Mouse (Mus musculus): ENCODE results near the gene Eif4e3. TPM values are rescaled to one million over a fixed set of nuclear protein-coding genes. Genes with fewer than 3 reads are reported as not detected.

Eif4e3 gene
- total RNA-seq, 2 experiments from 2014 or later, result 36.9 to 40.7 TPM

- intact Hi-C loops (cut with DNase I), result loop anchor here (10.0 kb wide), 1 partner anchor 1168 kb away; the partner anchor contains the start of gene Ppp4r2
- no peak for DNase-seq (ENCODE audit: low spot score)
These were observed 719 bp upstream of the Eif4e3 start for GRCm38 (mm10) chr6:99667290-99667689.

DNA sequence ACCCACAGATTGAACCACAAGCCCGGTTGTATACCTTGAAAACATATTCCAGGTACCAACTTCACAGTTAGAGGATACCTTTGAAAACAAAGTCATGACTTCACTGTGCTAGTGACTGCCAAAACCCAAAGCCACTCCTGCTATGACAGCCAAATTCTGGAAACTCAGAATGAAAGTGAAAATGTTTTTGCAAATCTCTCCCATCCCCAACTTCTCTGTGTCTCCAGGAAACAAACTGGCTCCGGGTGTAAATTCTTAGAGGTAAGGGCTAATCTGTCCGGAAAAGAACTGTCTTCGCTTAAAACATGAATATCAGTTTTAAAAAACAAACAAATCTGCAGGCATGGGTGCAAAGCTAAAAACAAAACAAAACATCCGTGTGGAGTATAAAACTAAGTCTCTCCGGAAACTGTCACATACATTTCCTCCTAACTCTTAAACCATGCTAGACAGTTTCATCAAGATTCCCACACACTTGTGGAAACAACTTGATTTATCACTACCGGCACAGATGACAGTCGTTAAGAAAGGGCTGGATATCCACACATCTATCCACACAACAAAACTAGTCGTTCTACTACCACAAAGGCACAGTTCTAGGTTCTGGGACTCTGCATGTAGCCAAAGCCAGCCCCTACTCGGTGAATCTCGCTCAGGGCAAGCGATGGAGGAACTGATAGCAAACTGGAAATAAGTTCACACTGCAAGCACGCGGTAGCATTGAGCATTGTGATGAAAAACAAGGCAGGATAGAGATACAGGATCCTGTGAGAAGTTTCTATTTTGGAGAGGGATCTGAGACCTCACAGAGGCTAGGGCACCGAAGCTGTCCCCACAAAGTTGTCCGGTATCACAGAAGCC lies 884 bp downstream of the Eif4e3 start:
- intact Hi-C loops (cut with DNase I), result loop anchor here (10.0 kb wide), 1 partner anchor 1169 kb away; the partner anchor contains the start of gene Ppp4r2
- DNase-seq (ENCODE audit: low spot score), result no peak

- no peak for DNase-seq (ENCODE audit: low spot score)
- intact Hi-C loops (cut with DNase I), result loop anchor here (10.0 kb wide), 1 partner anchor 1172 kb away; the partner anchor contains the start of gene Ppp4r2
These were observed 3.3 kb downstream of the Eif4e3 start for GRCm38 (mm10) chr6:99663232-99663631.

DNA sequence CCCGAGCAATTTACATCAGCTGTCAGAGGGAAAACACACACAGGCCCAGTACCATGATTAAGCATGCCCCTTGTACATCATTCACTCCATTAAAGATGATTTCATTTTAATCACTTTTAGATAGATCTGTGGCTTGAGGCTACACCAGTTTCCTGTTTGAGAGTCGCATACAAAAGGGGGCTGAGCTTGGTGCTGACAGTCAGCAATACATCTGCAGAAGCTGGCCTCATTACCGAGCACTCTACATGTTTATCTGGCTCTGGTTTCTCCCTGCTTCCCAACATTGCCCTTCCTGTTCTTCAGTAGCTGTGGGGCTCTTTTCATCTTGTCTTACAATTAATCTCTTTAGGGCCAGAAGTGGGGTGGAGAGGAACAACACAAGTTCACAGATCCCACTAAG lies 6.1 kb downstream of the Eif4e3 start:
- intact Hi-C loops (cut with DNase I), result loop anchor here (10.0 kb wide), 1 partner anchor 1174 kb away; the partner anchor contains the start of gene Ppp4r2
- DNase-seq (ENCODE audit: low spot score), result no peak

GRCm38 (mm10) chr6:99658586-99658985 lies 8.0 kb downstream of the Eif4e3 start:
- intact Hi-C loops (cut with DNase I), result no loop called here
- no peak for DNase-seq (ENCODE audit: low spot score)

- intact Hi-C loops (cut with DNase I), result no loop called here
- DNase-seq (ENCODE audit: low spot score), result no peak
These were observed 10.5 kb downstream of the Eif4e3 start for GRCm38 (mm10) chr6:99656088-99656487.

DNA sequence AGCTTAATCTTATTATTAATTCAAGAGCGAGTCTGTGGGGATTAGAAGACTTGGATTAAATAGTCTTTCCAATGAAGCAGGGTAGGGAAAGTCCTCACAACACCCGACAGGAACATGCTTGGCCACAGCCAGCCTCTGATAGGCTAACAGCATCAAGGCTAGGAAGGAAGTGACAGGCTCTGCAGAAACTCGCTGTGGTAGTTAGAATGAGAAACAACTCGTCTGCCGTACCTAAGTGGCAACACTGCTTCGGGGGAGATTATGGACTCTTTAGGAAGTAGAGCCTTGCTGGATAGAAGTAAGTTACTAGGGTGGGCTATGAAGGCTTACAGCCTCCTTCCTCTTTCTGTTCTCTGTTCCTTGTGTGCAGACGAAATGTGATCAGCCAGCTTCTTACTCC lies 11.1 kb downstream of the Eif4e3 start:
- DNase-seq (ENCODE audit: low spot score), result no peak
- intact Hi-C loops (cut with DNase I), result no loop called here

DNA sequence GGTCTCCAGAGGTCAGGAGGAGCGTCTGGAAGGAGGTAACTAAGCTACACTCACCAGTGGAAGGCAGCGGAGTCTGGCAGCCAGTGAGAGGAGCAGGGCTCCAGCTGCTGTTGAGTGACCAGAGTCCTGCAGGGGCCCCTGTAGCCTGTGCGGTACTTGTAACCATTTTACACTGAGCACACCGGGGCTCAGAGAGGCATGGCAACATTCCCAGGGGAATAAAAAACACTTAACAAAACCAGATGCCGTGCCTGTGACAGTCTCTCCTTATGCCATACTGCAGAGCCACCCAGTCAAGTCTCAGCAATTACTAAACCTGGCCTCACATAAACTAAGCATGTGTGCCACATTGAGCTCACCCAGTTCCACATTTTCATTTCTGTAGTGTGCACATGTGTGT lies 12.2 kb downstream of the Eif4e3 start:
- DNase-seq (ENCODE audit: low spot score), result no peak
- intact Hi-C loops (cut with DNase I), result no loop called here

GRCm38 (mm10) chr6:99652341-99652740 lies 14.2 kb downstream of the Eif4e3 start:
- intact Hi-C loops (cut with DNase I), result no loop called here
- no peak for DNase-seq (ENCODE audit: low spot score)

DNA sequence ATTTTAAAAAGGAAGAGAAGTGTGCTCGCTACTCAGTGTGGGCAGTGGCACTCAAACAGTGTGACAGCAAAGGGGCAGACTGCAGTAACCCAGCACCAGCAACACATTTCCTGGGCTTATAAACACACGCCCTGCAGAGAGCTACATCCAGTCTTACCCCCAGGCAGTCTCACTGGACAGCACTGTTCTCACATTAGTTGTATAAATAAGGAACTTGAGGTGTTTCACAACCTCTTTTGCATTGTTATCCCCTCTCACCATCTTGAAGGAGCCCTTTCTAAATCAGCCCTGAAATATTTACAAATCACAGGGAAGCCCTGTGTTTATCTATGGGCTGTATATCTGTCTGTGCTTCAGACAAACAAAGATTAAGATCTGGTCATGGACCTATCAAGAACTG lies 17.3 kb downstream of the Eif4e3 start:
- DNase-seq (ENCODE audit: low spot score), result no peak
- intact Hi-C loops (cut with DNase I), result no loop called here

- intact Hi-C loops (cut with DNase I), result no loop called here
- DNase-seq (ENCODE audit: low spot score), result no peak
These were observed 20.2 kb downstream of the Eif4e3 start for GRCm38 (mm10) chr6:99646344-99646743.

- intact Hi-C loops (cut with DNase I), result no loop called here
- DNase-seq (ENCODE audit: low spot score), result no peak
These were observed 21.7 kb downstream of the Eif4e3 start for GRCm38 (mm10) chr6:99644876-99645275.

GRCm38 (mm10) chr6:99644386-99644785 lies 22.2 kb downstream of the Eif4e3 start:
- DNase-seq (ENCODE audit: low spot score), result no peak
- intact Hi-C loops (cut with DNase I), result no loop called here

GRCm38 (mm10) chr6:99643439-99644199 lies 23.0 kb downstream of the Eif4e3 start:
- peak; percentile 38 for DNase-seq (ENCODE audit: low spot score)
- intact Hi-C loops (cut with DNase I), result no loop called here

DNA sequence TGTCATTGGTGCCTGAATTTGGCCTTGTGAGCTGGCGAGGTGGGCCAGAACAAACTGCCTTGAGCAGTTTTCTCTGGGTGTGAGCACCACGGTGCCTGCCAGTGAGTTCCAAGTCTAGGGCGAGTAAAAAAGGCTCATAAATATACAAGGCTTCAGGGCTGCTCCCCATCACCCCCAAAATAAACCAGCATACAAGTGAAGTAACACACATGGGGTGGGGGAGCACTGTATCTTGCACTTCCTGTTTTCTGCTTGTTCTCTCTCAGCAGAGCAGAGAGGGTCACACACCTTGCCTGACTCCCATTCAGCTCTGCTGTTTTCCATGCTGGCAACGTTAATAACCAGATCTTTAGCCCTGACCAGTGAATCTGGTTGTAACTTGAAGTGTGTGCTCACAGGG lies 29.1 kb downstream of the Eif4e3 start:
- DNase-seq (ENCODE audit: low spot score), result no peak
- intact Hi-C loops (cut with DNase I), result no loop called here

- no peak for DNase-seq (ENCODE audit: low spot score)
- intact Hi-C loops (cut with DNase I), result no loop called here
These were observed 29.8 kb downstream of the Eif4e3 start for GRCm38 (mm10) chr6:99636801-99637200.

DNA sequence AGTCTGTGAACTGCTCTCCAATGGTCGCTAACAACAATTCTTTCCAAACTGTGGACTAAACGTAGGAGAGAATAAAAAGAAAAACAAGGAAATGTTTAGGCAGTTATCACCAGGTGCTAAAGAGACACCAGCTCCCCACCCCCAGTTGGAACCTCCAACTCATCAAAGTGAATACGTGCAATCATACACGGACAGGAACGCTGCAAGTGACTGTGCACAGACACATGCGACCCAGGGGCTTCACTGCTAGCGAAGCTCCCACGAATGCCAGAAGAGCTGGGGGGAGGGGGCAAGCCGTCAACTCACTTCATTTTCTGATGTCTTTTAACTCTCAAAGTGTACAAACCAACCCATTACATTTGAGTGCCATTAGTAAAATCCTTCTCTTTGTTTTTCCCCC lies 30.4 kb downstream of the Eif4e3 start:
- DNase-seq (ENCODE audit: low spot score), result no peak
- intact Hi-C loops (cut with DNase I), result no loop called here

- DNase-seq (ENCODE audit: low spot score), result peak; percentile 37
- intact Hi-C loops (cut with DNase I), result no loop called here
These were observed 34.2 kb downstream of the Eif4e3 start for GRCm38 (mm10) chr6:99632121-99632980.

DNA sequence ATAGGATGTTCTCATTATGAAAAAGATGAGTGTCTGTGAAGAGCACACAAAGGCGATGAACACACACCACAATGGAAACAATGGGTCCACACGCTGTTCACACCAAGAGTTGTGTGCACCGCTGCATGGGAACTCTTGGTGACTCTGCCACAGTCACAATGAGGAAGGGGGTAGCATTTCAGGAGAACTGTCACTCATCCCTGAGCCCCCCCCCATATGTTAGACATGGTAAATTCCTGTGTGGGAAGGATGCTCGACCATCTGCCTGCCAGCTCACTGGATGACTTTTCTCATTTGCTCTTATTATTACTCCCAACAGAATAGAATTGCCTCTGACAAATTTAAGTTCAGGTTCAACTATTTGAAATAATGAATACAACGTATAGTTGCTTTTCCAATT lies 34.9 kb downstream of the Eif4e3 start:
- intact Hi-C loops (cut with DNase I), result no loop called here
- no peak for DNase-seq (ENCODE audit: low spot score)

Measured in heart, postnatal 25 days (tissue).